Mouse (Mus musculus) kidney, embryonic 14.5 days (tissue): ENCODE data around the gene Hist1h1a. TPM values are rescaled to one million over a fixed set of nuclear protein-coding genes. Genes with fewer than 3 reads are reported as not detected.
A peak's percentile ranks its signal among the peaks of the same experiment; 100 is the strongest.

Experiments
- ATAC-seq: fragments of 200-750 bp; cut with Nextera tagmentation; 2 replicates; pipeline ENCODE4 v1.8.0; 2017; ENCODE audit warnings: moderate number of reproducible peaks, mild to moderate bottlenecking, moderate TSS enrichment, moderate library complexity; ENCODE audit not compliant: low FRiP score, low TSS enrichment
- H3K27ac ChIP-seq: fragments of 300-500 bp; sonication (generic); 2 replicates; pipeline ENCODE4 v1.5.1; 2014; ENCODE audit warnings: low read depth, mild to moderate bottlenecking, low read length, moderate library complexity, mixed read lengths
- H3K27me3 ChIP-seq: fragments of 300-500 bp; sonication (generic); 2 replicates; pipeline ENCODE4 v1.6.1; 2014; ENCODE audit warnings: mild to moderate bottlenecking, low read length; ENCODE audit not compliant: control insufficient read depth, insufficient read depth
- H3K36me3 ChIP-seq: fragments of 300-500 bp; sonication (generic); 2 replicates; pipeline ENCODE4 v1.6.1; 2014; ENCODE audit warnings: low read length, mixed read lengths; ENCODE audit not compliant: control insufficient read depth, insufficient read depth
- H3K4me1 ChIP-seq: fragments of 300-500 bp; sonication (generic); 2 replicates; pipeline ENCODE4 v1.6.1; 2014; ENCODE audit warnings: low read length, mixed read lengths; ENCODE audit not compliant: control insufficient read depth, insufficient read depth
- H3K4me2 ChIP-seq: fragments of 300-500 bp; sonication (generic); replicated peaks from 2 replicates; pipeline ENCODE4 v1.6.1; 2014; ENCODE audit warnings: low read depth, mild to moderate bottlenecking, low read length
- H3K4me3 ChIP-seq: fragments of 300-500 bp; sonication (generic); 2 replicates; pipeline ENCODE4 v1.5.1; 2014; ENCODE audit warnings: mild to moderate bottlenecking, low read length
- H3K9ac ChIP-seq: fragments of 300-500 bp; sonication (generic); 2 replicates; pipeline ENCODE4 v1.6.1; 2014; ENCODE audit warnings: low read depth, mild to moderate bottlenecking, low read length, moderate library complexity
- H3K9me3 ChIP-seq: fragments of 300-500 bp; sonication (generic); 2 replicates; pipeline ENCODE4 v1.6.1; 2016; ENCODE audit warnings: low read length; ENCODE audit not compliant: control insufficient read depth
- WGBS: fragments of 180-500 bp; shearing (Covaris S2); extraction: QIAGEN DNeasy Blood & Tissue Kit; methylation state at CpG from one replicate; pipeline ENCODE4 v1.1.7; 2014; 5-methylcytosine and 5-hydroxymethylcytosine counted together
- polyA plus RNA-seq: library from polyadenylated mRNA; unstranded; fragments of >200 nt; fragmentation: Nextera tagmentation; extraction: Ambion mirVana; gene quantifications from 2 replicates; pipeline ENCODE4 v1.2.1, GENCODE M21; 2014

Gene Hist1h1a
- polyA plus RNA-seq, 1 experiment from 2014 or later: 3.5 TPM

GRCm38 (mm10) chr13:23755000-23755399, 8.5 kb upstream of the Hist1h1a start:
- Histone ChIP-seq H3K9me3 (no peaks in the 10 kb centered on the region), H3K4me3 (no peak overlapping the region), H3K4me2 (no peak overlapping the region), H3K36me3 (no peaks in the 10 kb centered on the region), H3K27ac (no peak overlapping the region), H3K9ac (no peak overlapping the region), H3K4me1 (0 out of 2 replicates have a peak, but pooled peaks cover 5% of the 10 kb centered on the region), H3K27me3 (no peaks in the 10 kb centered on the region)
- no peak for ATAC-seq

DNA sequence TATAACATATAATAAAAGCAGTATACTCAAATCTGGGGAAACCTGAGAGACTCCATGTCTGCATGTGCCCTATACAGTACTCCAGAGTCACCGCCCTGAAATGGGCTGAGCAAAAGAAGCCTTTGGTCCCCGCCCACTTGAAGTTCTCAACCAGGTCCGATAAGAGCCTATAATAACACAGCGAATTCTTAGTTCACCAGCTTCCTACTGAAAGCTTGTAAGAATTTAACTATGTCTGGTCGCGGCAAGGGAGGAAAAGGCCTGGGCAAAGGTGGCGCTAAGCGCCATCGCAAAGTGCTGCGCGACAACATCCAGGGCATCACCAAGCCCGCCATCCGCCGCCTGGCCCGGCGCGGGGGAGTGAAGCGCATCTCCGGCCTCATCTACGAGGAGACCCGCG, 6.7 kb upstream of the Hist1h1a start, which contains the start of gene Hist1h4b:
TSS of gene Hist1h4b (plus strand) at position 224 of the 400 bp plus-strand sequence.
- 0 out of 2 replicates have a peak, but pooled peaks cover 10% of the 10 kb centered on the region for H3K4me1 ChIP-seq
- WGBS: 0% methylated on average over 17 of the region's 22 CpGs

GRCm38 (mm10) chr13:23757211-23757773, 6.2 kb upstream of the Hist1h1a start:
- ATAC-seq: no peak; the same call in 1 of the 2 replicates
- WGBS: under 1% methylated on average over 13 of the region's 23 CpGs
- H3K27me3 ChIP-seq: no peaks in the 10 kb centered on the region

More for the DNA sequence above, 6.7 kb upstream of the Hist1h1a start, which contains the start of gene Hist1h4b:
- Histone ChIP-seq H3K36me3 (no peaks in the 10 kb centered on the region), H3K4me2 (peak within 1 kb of the TSS; percentile 67), H3K27me3 (no peaks in the 10 kb centered on the region), H3K4me3 (peak within 1 kb of the TSS; percentile 42), H3K9ac (peak within 1 kb of the TSS; percentile 76), H3K9me3 (no peaks in the 10 kb centered on the region), H3K27ac (peak within 1 kb of the TSS; percentile 95)
- ATAC-seq: peak; percentile 82

DNA sequence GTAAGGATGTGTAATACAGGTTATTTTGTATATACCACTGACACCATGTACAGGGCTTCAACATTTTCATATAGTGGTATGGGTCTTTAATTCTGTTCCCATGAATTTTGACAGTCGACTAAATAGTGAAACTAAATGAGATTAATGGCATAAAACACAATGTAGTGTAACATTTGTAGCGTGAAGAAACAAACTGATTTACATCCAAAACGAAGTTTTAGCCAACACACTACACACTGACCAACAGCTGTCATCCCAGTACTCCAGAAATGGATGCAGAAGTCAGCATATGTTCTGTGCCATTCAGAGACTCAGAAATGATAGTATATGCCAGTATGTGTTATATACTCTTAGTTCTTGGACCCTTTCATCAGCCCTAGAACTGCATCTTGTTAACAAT, 5.5 kb upstream of the Hist1h1a start:
- Histone ChIP-seq H3K27ac (peak overlapping the region; percentile 57; the same call in 1 of the 2 replicates), H3K9ac (peak overlapping the region; percentile 76; the same call in 1 of the 2 replicates), H3K27me3 (no peaks in the 10 kb centered on the region), H3K4me1 (peaks cover 10% of the 10 kb centered on the region; the same call in 1 of the 2 replicates), H3K36me3 (no peaks in the 10 kb centered on the region), H3K9me3 (no peaks in the 10 kb centered on the region), H3K4me3 (peak overlapping the region; percentile 42; the same call in 1 of the 2 replicates), H3K4me2 (peak overlapping the region; percentile 67)
- WGBS: 50% methylated on average over 3 of the region's 3 CpGs
- ATAC-seq: no peak

More at GRCm38 (mm10) chr13:23757211-23757773, 6.2 kb upstream of the Hist1h1a start:
- Histone ChIP-seq H3K9me3 (no peaks in the 10 kb centered on the region), H3K4me1 (0 out of 2 replicates have a peak, but pooled peaks cover 10% of the 10 kb centered on the region), H3K9ac (peak overlapping the region; percentile 76), H3K36me3 (no peaks in the 10 kb centered on the region), H3K4me2 (peak overlapping the region; percentile 67), H3K4me3 (peak overlapping the region; percentile 42), H3K27ac (peak overlapping the region; percentile 95)

DNA sequence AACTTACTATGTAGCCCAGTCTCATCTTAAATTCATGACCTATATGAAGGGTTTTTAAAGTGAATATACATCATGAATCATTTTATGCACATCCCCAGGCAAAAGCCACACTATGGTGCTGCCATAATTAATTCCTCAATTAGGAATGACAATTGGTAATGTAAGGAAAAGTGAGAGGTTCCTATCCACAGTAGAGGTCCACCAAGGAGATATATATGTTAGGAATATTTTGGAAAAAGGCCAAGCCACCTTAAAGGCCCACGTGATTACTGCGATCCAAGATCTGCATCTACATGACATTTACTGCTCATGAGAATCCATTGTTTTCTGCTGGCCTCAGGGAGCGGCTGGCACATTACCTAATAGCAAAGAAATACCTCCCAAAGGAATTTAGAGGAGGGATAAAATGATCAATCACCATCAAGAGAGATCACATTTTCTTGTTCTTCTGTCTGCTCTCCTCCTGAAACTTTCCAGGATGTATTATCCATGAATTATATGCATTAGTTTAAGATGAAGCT, 4.2 kb upstream of the Hist1h1a start:
- Histone ChIP-seq H3K4me1 (peaks cover 18% of the 10 kb centered on the region; the same call in 1 of the 2 replicates), H3K27me3 (no peaks in the 10 kb centered on the region), H3K9ac (no peak overlapping the region), H3K36me3 (no peaks in the 10 kb centered on the region), H3K4me3 (no peak overlapping the region), H3K27ac (no peak overlapping the region), H3K4me2 (no peak overlapping the region), H3K9me3 (no peaks in the 10 kb centered on the region)
- 69% methylated on average over 3 of the region's 3 CpGs for WGBS
- no peak for ATAC-seq

- Histone ChIP-seq H3K4me1 (peaks cover 20% of the 10 kb centered on the region; the same call in 1 of the 2 replicates), H3K27me3 (no peaks in the 10 kb centered on the region), H3K9ac (peak overlapping the region; percentile 70), H3K27ac (peak overlapping the region; percentile 90), H3K36me3 (no peaks in the 10 kb centered on the region), H3K9me3 (no peaks in the 10 kb centered on the region), H3K4me2 (peak overlapping the region; percentile 52), H3K4me3 (peak overlapping the region; percentile 38)
- 65% methylated on average over 1 of the region's 1 CpGs for WGBS
- no peak for ATAC-seq
These were observed 3.6 kb upstream of the Hist1h1a start for GRCm38 (mm10) chr13:23759916-23760239.

DNA sequence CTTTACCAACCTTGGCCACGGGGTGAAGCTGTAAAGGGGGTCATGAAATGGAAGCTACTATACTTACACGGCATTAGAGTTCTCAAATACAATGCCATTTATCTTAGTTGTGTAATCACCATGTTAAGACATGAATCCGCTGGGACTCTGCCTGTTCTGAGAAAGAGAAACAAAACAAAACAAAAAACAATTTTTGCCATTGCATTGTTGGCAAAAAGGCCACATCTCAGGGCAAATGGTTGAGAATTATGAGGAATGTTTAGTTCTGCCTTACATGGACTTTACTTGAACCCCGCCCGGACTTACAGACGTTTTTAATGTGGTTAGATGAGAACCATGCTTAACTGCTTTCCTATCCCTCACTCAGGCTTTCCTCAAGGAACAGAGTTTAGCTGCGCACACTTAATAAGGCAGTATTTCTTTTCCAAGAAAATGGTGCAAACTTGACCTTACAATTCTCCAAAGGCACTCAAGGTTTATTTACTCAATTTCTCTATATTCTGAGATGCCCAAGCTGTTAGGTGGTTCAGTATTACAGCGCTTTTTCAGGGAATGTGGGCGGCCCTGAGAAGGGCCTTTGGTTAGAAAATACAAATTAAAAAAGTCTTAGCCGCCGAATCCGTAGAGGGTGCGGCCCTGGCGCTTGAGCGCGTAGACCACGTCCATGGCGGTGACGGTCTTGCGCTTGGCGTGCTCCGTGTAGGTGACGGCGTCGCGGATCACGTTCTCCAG, 3.1 kb upstream of the Hist1h1a start:
- H3K27me3 ChIP-seq: no peaks in the 10 kb centered on the region
- peak overlapping the region; percentile 70 for H3K9ac ChIP-seq
- 0 out of 2 replicates have a peak, but pooled peaks have one; percentile 0 for ATAC-seq
- H3K4me1 ChIP-seq: peaks cover 20% of the 10 kb centered on the region; the same call in 1 of the 2 replicates
- no peaks in the 10 kb centered on the region for H3K9me3 ChIP-seq
- 2% methylated on average over 20 of the region's 27 CpGs for WGBS
- H3K36me3 ChIP-seq: no peaks in the 10 kb centered on the region
- H3K27ac ChIP-seq: peak overlapping the region; percentile 90
- peak overlapping the region; percentile 52 for H3K4me2 ChIP-seq
- peak overlapping the region; percentile 38 for H3K4me3 ChIP-seq

DNA sequence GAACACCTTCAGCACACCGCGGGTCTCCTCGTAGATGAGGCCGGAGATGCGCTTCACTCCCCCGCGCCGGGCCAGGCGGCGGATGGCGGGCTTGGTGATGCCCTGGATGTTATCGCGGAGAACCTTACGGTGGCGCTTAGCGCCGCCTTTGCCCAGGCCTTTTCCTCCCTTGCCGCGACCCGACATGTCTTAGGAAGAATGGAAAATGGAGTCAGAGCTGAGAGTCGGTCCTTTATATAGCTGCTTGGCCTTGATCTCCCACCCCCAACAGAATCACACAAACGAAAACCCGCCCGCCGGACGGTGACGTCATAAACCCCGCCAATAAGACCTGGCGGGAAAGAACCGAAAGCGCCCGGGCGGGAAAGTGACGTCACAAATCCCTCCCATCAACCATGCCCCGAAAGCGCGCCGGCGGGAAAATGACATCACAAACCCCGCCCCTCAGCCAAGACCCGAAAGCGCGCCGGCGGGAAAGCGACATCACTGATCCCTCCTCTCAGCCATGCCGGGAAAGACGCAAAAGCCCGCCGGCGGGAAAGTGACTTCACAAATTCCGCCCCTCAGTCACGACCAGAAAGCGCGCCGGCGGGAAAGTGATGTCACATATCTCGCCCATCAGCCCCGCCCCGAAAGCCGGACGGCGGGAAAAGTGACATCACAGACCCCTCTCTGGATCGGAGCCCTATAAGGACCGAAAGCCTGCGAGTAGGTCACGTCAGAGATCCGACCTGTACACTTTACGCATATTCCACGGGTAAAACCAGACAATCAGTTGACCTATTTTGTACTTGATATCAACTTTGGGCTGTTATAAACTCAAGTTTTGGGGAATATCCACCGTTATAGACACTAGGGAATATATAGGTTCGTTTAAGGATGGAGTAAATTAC, 2.2 kb upstream of the Hist1h1a start, which contains the start of gene Hist1h4a:
TSS of gene Hist1h4a (minus strand) at position 259 of the 893 bp plus-strand sequence.
- WGBS: under 1% methylated on average over 62 of the region's 72 CpGs
- Histone ChIP-seq H3K9me3 (no peaks in the 10 kb centered on the region), H3K4me3 (peak within 1 kb of the TSS; percentile 57), H3K27ac (peak within 1 kb of the TSS; percentile 98), H3K27me3 (no peaks in the 10 kb centered on the region), H3K4me2 (peak within 1 kb of the TSS; percentile 55), H3K9ac (peak within 1 kb of the TSS; percentile 77), H3K4me1 (peaks cover 20% of the 10 kb centered on the region; the same call in 1 of the 2 replicates), H3K36me3 (no peaks in the 10 kb centered on the region)
- ATAC-seq: peak; percentile 83
